Mouse (Mus musculus): ENCODE results near the gene Mier2. TPM values are rescaled to one million over a fixed set of nuclear protein-coding genes. Genes with fewer than 3 reads are reported as not detected.

The Mier2 gene
- polyA plus RNA-seq, 1 experiment from 2014 or later = 64.4 TPM

- peak; percentile 46 for DNase-seq (ENCODE audit: low spot score)
Observed at GRCm38 (mm10) chr10:79541522-79541921, 13.5 kb downstream of the Mier2 start.

GRCm38 (mm10) chr10:79540746-79541145 lies 14.3 kb downstream of the Mier2 start:
- Histone ChIP-seq H3K4me3 (ENCODE audit: low read depth, low read length) (no peak overlapping the region), H3K27me3 (ENCODE audit: control insufficient read depth, insufficient read depth, low read length) (no peaks in the 10 kb centered on the region), H3K4me2 (ENCODE audit: low read depth, low read length, severe bottlenecking) (no peak overlapping the region), H3K9ac (ENCODE audit: low read length) (no peak overlapping the region), H3K9me3 (ENCODE audit: control insufficient read depth, low read length) (no peaks in the 10 kb centered on the region), H3K4me1 (replicated peaks; ENCODE audit: control insufficient read depth, insufficient read depth, low read length) (no peaks in the 10 kb centered on the region), H3K27ac (ENCODE audit: low read depth, low read length) (no peak overlapping the region), H3K36me3 (ENCODE audit: control insufficient read depth, insufficient read depth, low read length) (peaks cover 23% of the 10 kb centered on the region)
- DNase-seq (ENCODE audit: low spot score) (peak; percentile 51), ATAC-seq (replicated peaks; ENCODE audit: low FRiP score) (no peak)
- 98% methylated on average over 11 of the region's 11 CpGs for WGBS

More at GRCm38 (mm10) chr10:79541522-79541921, 13.5 kb downstream of the Mier2 start:
- Histone ChIP-seq H3K4me3 (ENCODE audit: low read depth, low read length) (no peak overlapping the region), H3K27me3 (ENCODE audit: control insufficient read depth, insufficient read depth, low read length) (no peaks in the 10 kb centered on the region), H3K9ac (ENCODE audit: low read length) (no peak overlapping the region), H3K9me3 (ENCODE audit: control insufficient read depth, low read length) (no peaks in the 10 kb centered on the region), H3K36me3 (ENCODE audit: control insufficient read depth, insufficient read depth, low read length) (peaks cover 23% of the 10 kb centered on the region), H3K4me1 (replicated peaks; ENCODE audit: control insufficient read depth, insufficient read depth, low read length) (no peaks in the 10 kb centered on the region), H3K4me2 (ENCODE audit: low read depth, low read length, severe bottlenecking) (no peak overlapping the region), H3K27ac (ENCODE audit: low read depth, low read length) (no peak overlapping the region)
- no peak for ATAC-seq (replicated peaks; ENCODE audit: low FRiP score)
- 84% methylated on average over 15 of the region's 15 CpGs for WGBS

GRCm38 (mm10) chr10:79539701-79540495 lies 15.1 kb downstream of the Mier2 start:
- no peak overlapping the region for H3K27ac ChIP-seq (ENCODE audit: low read depth, low read length)
- peaks cover 19% of the 10 kb centered on the region for H3K36me3 ChIP-seq (ENCODE audit: control insufficient read depth, insufficient read depth, low read length)
- WGBS = 92% methylated on average over 16 of the region's 16 CpGs
- ATAC-seq (replicated peaks; ENCODE audit: low FRiP score) (no peak), DNase-seq (ENCODE audit: low spot score) (peak; percentile 47)
- no peak overlapping the region for H3K4me3 ChIP-seq (ENCODE audit: low read depth, low read length)
- no peak overlapping the region for H3K4me2 ChIP-seq (ENCODE audit: low read depth, low read length, severe bottlenecking)
- H3K9me3 ChIP-seq (ENCODE audit: control insufficient read depth, low read length) = no peaks in the 10 kb centered on the region
- no peak overlapping the region for H3K9ac ChIP-seq (ENCODE audit: low read length)
- no peaks in the 10 kb centered on the region for H3K27me3 ChIP-seq (ENCODE audit: control insufficient read depth, insufficient read depth, low read length)
- no peaks in the 10 kb centered on the region for H3K4me1 ChIP-seq (replicated peaks; ENCODE audit: control insufficient read depth, insufficient read depth, low read length)

GRCm38 (mm10) chr10:79538873-79539272 lies 16.1 kb downstream of the Mier2 start:
- Histone ChIP-seq H3K4me1 (replicated peaks; ENCODE audit: control insufficient read depth, insufficient read depth, low read length) (peaks cover under 1% of the 10 kb centered on the region; the same call in 1 of the 2 replicates), H3K36me3 (ENCODE audit: control insufficient read depth, insufficient read depth, low read length) (peaks cover 16% of the 10 kb centered on the region), H3K4me3 (ENCODE audit: low read depth, low read length) (no peak overlapping the region), H3K27ac (ENCODE audit: low read depth, low read length) (no peak overlapping the region), H3K4me2 (ENCODE audit: low read depth, low read length, severe bottlenecking) (no peak overlapping the region), H3K27me3 (ENCODE audit: control insufficient read depth, insufficient read depth, low read length) (no peaks in the 10 kb centered on the region), H3K9me3 (ENCODE audit: control insufficient read depth, low read length) (no peaks in the 10 kb centered on the region), H3K9ac (ENCODE audit: low read length) (no peak overlapping the region)
- 80% methylated on average over 4 of the region's 4 CpGs for WGBS
- DNase-seq (ENCODE audit: low spot score) (peak; percentile 40), ATAC-seq (replicated peaks; ENCODE audit: low FRiP score) (no peak)

- H3K27me3 ChIP-seq (ENCODE audit: control insufficient read depth, insufficient read depth, low read length) = no peaks in the 10 kb centered on the region
- peak; percentile 50 for DNase-seq (ENCODE audit: low spot score)
- H3K9me3 ChIP-seq (ENCODE audit: control insufficient read depth, low read length) = no peaks in the 10 kb centered on the region
- H3K9ac ChIP-seq (ENCODE audit: low read length) = no peak overlapping the region
- ATAC-seq (replicated peaks; ENCODE audit: low FRiP score) = no peak
- H3K4me1 ChIP-seq (replicated peaks; ENCODE audit: control insufficient read depth, insufficient read depth, low read length) = peaks cover 5% of the 10 kb centered on the region; the same call in 1 of the 2 replicates
- no peak overlapping the region for H3K27ac ChIP-seq (ENCODE audit: low read depth, low read length)
- H3K4me2 ChIP-seq (ENCODE audit: low read depth, low read length, severe bottlenecking) = no peak overlapping the region
- 91% methylated on average over 3 of the region's 3 CpGs for WGBS
- no peak overlapping the region for H3K4me3 ChIP-seq (ENCODE audit: low read depth, low read length)
- peaks cover 16% of the 10 kb centered on the region for H3K36me3 ChIP-seq (ENCODE audit: control insufficient read depth, insufficient read depth, low read length)
Observed at GRCm38 (mm10) chr10:79538323-79538722, 16.7 kb downstream of the Mier2 start.

GRCm38 (mm10) chr10:79537781-79538180 lies 17.2 kb downstream of the Mier2 start:
- ATAC-seq (replicated peaks; ENCODE audit: low FRiP score) (no peak), DNase-seq (ENCODE audit: low spot score) (no peak)
- Histone ChIP-seq H3K27me3 (ENCODE audit: control insufficient read depth, insufficient read depth, low read length) (no peaks in the 10 kb centered on the region), H3K9ac (ENCODE audit: low read length) (no peak overlapping the region), H3K9me3 (ENCODE audit: control insufficient read depth, low read length) (no peaks in the 10 kb centered on the region), H3K36me3 (ENCODE audit: control insufficient read depth, insufficient read depth, low read length) (peaks cover 16% of the 10 kb centered on the region), H3K4me3 (ENCODE audit: low read depth, low read length) (no peak overlapping the region), H3K4me1 (replicated peaks; ENCODE audit: control insufficient read depth, insufficient read depth, low read length) (peaks cover 5% of the 10 kb centered on the region; the same call in 1 of the 2 replicates), H3K4me2 (ENCODE audit: low read depth, low read length, severe bottlenecking) (no peak overlapping the region), H3K27ac (ENCODE audit: low read depth, low read length) (no peak overlapping the region)
- WGBS = 87% methylated on average over 2 of the region's 2 CpGs

- Histone ChIP-seq H3K36me3 (ENCODE audit: control insufficient read depth, insufficient read depth, low read length) (peaks cover 16% of the 10 kb centered on the region), H3K9ac (ENCODE audit: low read length) (no peak overlapping the region), H3K4me1 (replicated peaks; ENCODE audit: control insufficient read depth, insufficient read depth, low read length) (peaks cover 7% of the 10 kb centered on the region; the same call in 1 of the 2 replicates), H3K4me2 (ENCODE audit: low read depth, low read length, severe bottlenecking) (no peak overlapping the region), H3K27me3 (ENCODE audit: control insufficient read depth, insufficient read depth, low read length) (no peaks in the 10 kb centered on the region), H3K4me3 (ENCODE audit: low read depth, low read length) (no peak overlapping the region), H3K27ac (ENCODE audit: low read depth, low read length) (no peak overlapping the region), H3K9me3 (ENCODE audit: control insufficient read depth, low read length) (no peaks in the 10 kb centered on the region)
- ATAC-seq (replicated peaks; ENCODE audit: low FRiP score) (no peak), DNase-seq (ENCODE audit: low spot score) (no peak)
- 88% methylated on average over 7 of the region's 7 CpGs for WGBS
Observed at GRCm38 (mm10) chr10:79537271-79537670, 17.7 kb downstream of the Mier2 start.

- Histone ChIP-seq H3K4me2 (ENCODE audit: low read depth, low read length, severe bottlenecking) (no peak overlapping the region), H3K4me1 (replicated peaks; ENCODE audit: control insufficient read depth, insufficient read depth, low read length) (peaks cover 7% of the 10 kb centered on the region; the same call in 1 of the 2 replicates), H3K9me3 (ENCODE audit: control insufficient read depth, low read length) (no peaks in the 10 kb centered on the region), H3K27me3 (ENCODE audit: control insufficient read depth, insufficient read depth, low read length) (no peaks in the 10 kb centered on the region), H3K4me3 (ENCODE audit: low read depth, low read length) (no peak overlapping the region), H3K9ac (ENCODE audit: low read length) (no peak overlapping the region), H3K27ac (ENCODE audit: low read depth, low read length) (no peak overlapping the region), H3K36me3 (ENCODE audit: control insufficient read depth, insufficient read depth, low read length) (peaks cover 12% of the 10 kb centered on the region)
- no peak for DNase-seq (ENCODE audit: low spot score)
- 78% methylated on average over 12 of the region's 12 CpGs for WGBS
- ATAC-seq (replicated peaks; ENCODE audit: low FRiP score) = no peak
Observed at GRCm38 (mm10) chr10:79536461-79537080, 18.4 kb downstream of the Mier2 start.

Measured in forebrain, embryonic 11.5 days (tissue).